Mouse (Mus musculus) CH12.LX (cell line): Measurements from ENCODE around the gene Slc25a17.

Experiments used
- CTCF ChIP-seq, 2 experiments: IDR thresholded peaks in 1 of 2; conservative IDR thresholded peaks in 1 of 2; 2 replicates each; pipeline ENCODE4 v1.5.1; 2011 to 2012; ENCODE audit warnings: low read depth in 2 of 2, low read length in 2 of 2, improper control_type of control experiment in 1 of 2, inconsistent platforms in 1 of 2, mild to moderate bottlenecking in 1 of 2, moderate library complexity in 1 of 2
- ELF1 ChIP-seq: IDR thresholded peaks from 2 replicates; pipeline ENCODE4 v1.6.1; 2014; ENCODE audit warnings: low read depth, mild to moderate bottlenecking, inconsistent platforms, low read length, improper control_type of control experiment
- ETS1 ChIP-seq: conservative IDR thresholded peaks from 2 replicates; pipeline ENCODE4 v1.6.1; 2012; ENCODE audit warnings: low read depth, mild to moderate bottlenecking, inconsistent platforms, low read length, improper control_type of control experiment, moderate library complexity
- JUND ChIP-seq: conservative IDR thresholded peaks from 2 replicates; pipeline ENCODE4 v1.6.1; 2011; ENCODE audit warnings: low read depth, low read length, improper control_type of control experiment
- MAX ChIP-seq: IDR thresholded peaks from 2 replicates; pipeline ENCODE4 v1.6.1; 2011; ENCODE audit warnings: low read length, improper control_type of control experiment
- POLR2A ChIP-seq: IDR thresholded peaks from 2 replicates; pipeline ENCODE4 v1.6.1; 2011; ENCODE audit warnings: low read depth, mild to moderate bottlenecking, improper control_type of control experiment, low read length
- SMC3 ChIP-seq: IDR thresholded peaks from 2 replicates; pipeline ENCODE4 v1.6.1; 2011; ENCODE audit warnings: low read depth, low read length, improper control_type of control experiment

- no peak for TF ChIP-seq POLR2A
- TF ChIP-seq ELF1: no peak
- no peak for TF ChIP-seq MAX
- no peak for TF ChIP-seq CTCF (conservative IDR thresholded peaks at IDR 0.05 in 1 of 2, IDR thresholded peaks at IDR 0.05 in 1 of 2; ENCODE audit: low read depth in 2 of 2, low read length in 2 of 2)
- TF ChIP-seq JUND: no peak
- no peak for TF ChIP-seq SMC3
- no peak for TF ChIP-seq ETS1
These were observed 3.7 kb downstream of the Slc25a17 start for GRCm38 (mm10) chr15:81356946-81357345.
